ENCODE assay signal across 15 mouse cellular contexts in the genomic region with DNA sequence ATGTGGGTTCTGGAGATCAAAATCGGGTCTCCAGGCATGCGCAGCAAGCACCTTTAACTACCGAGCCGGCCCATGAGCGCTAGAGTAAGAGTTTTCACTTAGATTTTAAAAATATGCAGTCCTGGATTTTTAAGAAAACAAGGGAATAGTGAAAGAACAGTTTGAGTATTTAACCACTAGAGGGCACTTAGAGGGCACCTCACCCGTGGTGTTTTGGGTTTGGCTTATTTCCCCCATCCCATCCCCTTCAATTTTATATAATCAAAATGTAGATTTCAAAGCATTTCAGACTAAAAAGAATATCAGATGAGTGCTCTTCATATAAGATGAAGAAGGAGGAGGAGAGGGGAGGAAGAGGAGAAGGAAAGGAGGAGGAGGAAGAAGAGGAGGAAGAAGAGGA. TPM values are rescaled to one million over a fixed set of nuclear protein-coding genes. Genes with fewer than 3 reads are reported as not detected.
DNase-seq lines count a peak whose midpoint lies in the region; ATAC-seq and TF ChIP-seq lines count a peak whose summit lies in the region.
"Had no signal": no experiment of that assay in that cellular context is flagged by ENCODE, and none has a peak within 500 bp of the region (broad histone marks: within the 10 kb centered on the region; RNA-seq: fewer than 3 reads in every experiment).

No protein-coding gene starts in this region.

- H3K27ac ChIP-seq in forebrain, embryonic 14.5 days (ENCODE audit: low read depth, low read length) = no peak overlapping the region
- no peak overlapping the region for H3K27ac ChIP-seq in forebrain, embryonic 16.5 days (ENCODE audit: low read length)
- H3K27ac ChIP-seq in liver, adult 2 months (replicated peaks; ENCODE audit: insufficient read depth, low read depth, low read length) = no peak overlapping the region
- no peak overlapping the region for H3K27ac ChIP-seq in liver, embryonic 12.5 days
- H3K27ac ChIP-seq: heart, embryonic 15.5 days; stomach, embryonic 15.5 days had no signal

- peak; percentile 56 for DNase-seq in forebrain, embryonic 14.5 days (ENCODE audit: low spot score)
- no peak for DNase-seq in liver, adult 2 months (ENCODE audit: extremely low read depth, low read depth, low spot score)
- DNase-seq in Patski (ENCODE audit: low read depth, low spot score) = no peak
- no peak for DNase-seq in kidney, postnatal 10 days
- DNase-seq: adrenal gland, postnatal 14 days; cerebellum, adult 9-11 months; kidney, adult 11 months; lung, postnatal 10 days had no signal

- TF ChIP-seq CTCF in liver, adult 2 months (IDR thresholded peaks at IDR 0.05; ENCODE audit: low read depth, low read length) = 0 out of 2 replicates have a peak, but pooled peaks have one; percentile 18
- TF ChIP-seq CTCF in Patski (IDR thresholded peaks at IDR 0.05) = peak; percentile 69

- H3K4me1 ChIP-seq in forebrain, embryonic 14.5 days (ENCODE audit: control insufficient read depth, insufficient read depth, low read length) = no peaks in the 10 kb centered on the region
- no peaks in the 10 kb centered on the region for H3K4me1 ChIP-seq in forebrain, embryonic 16.5 days (replicated peaks; ENCODE audit: control insufficient read depth, insufficient read depth, low read length)
- no peaks in the 10 kb centered on the region for H3K4me1 ChIP-seq in liver, adult 2 months (ENCODE audit: control insufficient read depth, insufficient read depth, low read length)
- H3K4me1 ChIP-seq in liver, embryonic 12.5 days = no peaks in the 10 kb centered on the region
- H3K4me1 ChIP-seq: heart, embryonic 15.5 days; stomach, embryonic 15.5 days had no signal

- no peaks in the 10 kb centered on the region for H3K79me2 ChIP-seq in liver, adult 2 months (ENCODE audit: control insufficient read depth, insufficient read depth, low read length)
- H3K79me2 ChIP-seq in myocyte (ENCODE audit: control insufficient read depth, insufficient read depth) = no peaks in the 10 kb centered on the region

- TF ChIP-seq POLR2A in liver, adult 2 months (IDR thresholded peaks at IDR 0.05; ENCODE audit: extremely low read depth, insufficient read depth, low read length) = no peak
- no peak for TF ChIP-seq POLR2A in myocyte (IDR thresholded peaks at IDR 0.05; ENCODE audit: insufficient read length, low read depth)

- ATAC-seq in forebrain, embryonic 14.5 days = no peak
- ATAC-seq in forebrain, embryonic 16.5 days = no peak; the same call in 1 of the 2 replicates
- ATAC-seq in liver, embryonic 12.5 days = no peak
- no peak for ATAC-seq in Patski
- no peak for ATAC-seq in activated CD4-positive, CD25-positive, alpha-beta regulatory T cell, adult 4 months

- H3K4me2 ChIP-seq in forebrain, embryonic 14.5 days (ENCODE audit: low read length) = no peak overlapping the region
- no peak overlapping the region for H3K4me2 ChIP-seq in forebrain, embryonic 16.5 days (ENCODE audit: low read length)
- no peak overlapping the region for H3K4me2 ChIP-seq in liver, embryonic 12.5 days
- peak overlapping the region; percentile 60 for H3K4me2 ChIP-seq in myocyte (ENCODE audit: low read depth)
- H3K4me2 ChIP-seq: heart, embryonic 15.5 days; stomach, embryonic 15.5 days had no signal

- in situ Hi-C loops in Patski (cut with MboI; ENCODE audit: low pct_unique_long_range_greater_than_20kb) = loop anchor here (5.0 kb wide), 2 partner anchors 158 to 323 kb away; a partner anchor contains a TSS

- H3K27me3 ChIP-seq in forebrain, embryonic 14.5 days (replicated peaks; ENCODE audit: control insufficient read depth, insufficient read depth, low read length) = no peaks in the 10 kb centered on the region
- H3K27me3 ChIP-seq in forebrain, embryonic 16.5 days (replicated peaks; ENCODE audit: control insufficient read depth, insufficient read depth, low read length) = no peaks in the 10 kb centered on the region
- H3K27me3 ChIP-seq in liver, adult 2 months (ENCODE audit: control insufficient read depth, insufficient read depth, low read length) = no peaks in the 10 kb centered on the region
- H3K27me3 ChIP-seq in liver, embryonic 12.5 days (replicated peaks) = 0 out of 2 replicates have a peak, but pooled peaks cover under 1% of the 10 kb centered on the region
- H3K27me3 ChIP-seq in Patski = no peaks in the 10 kb centered on the region
- no peaks in the 10 kb centered on the region for H3K27me3 ChIP-seq in myocyte (ENCODE audit: control insufficient read depth, insufficient read depth, insufficient read length)
- H3K27me3 ChIP-seq: heart, embryonic 15.5 days; stomach, embryonic 15.5 days had no signal

- H3K9ac ChIP-seq in forebrain, embryonic 14.5 days (ENCODE audit: low read length) = no peak overlapping the region
- H3K9ac ChIP-seq in forebrain, embryonic 16.5 days (replicated peaks; ENCODE audit: low read depth, low read length) = no peak overlapping the region
- H3K9ac ChIP-seq in liver, adult 2 months (ENCODE audit: low read depth, low read length) = no peak overlapping the region
- H3K9ac ChIP-seq in liver, embryonic 12.5 days = no peak overlapping the region
- H3K9ac ChIP-seq: heart, embryonic 15.5 days; stomach, embryonic 15.5 days had no signal

- no peaks in the 10 kb centered on the region for H3K36me3 ChIP-seq in forebrain, embryonic 14.5 days (ENCODE audit: control insufficient read depth, insufficient read depth, low read length)
- H3K36me3 ChIP-seq in forebrain, embryonic 16.5 days (ENCODE audit: control insufficient read depth, insufficient read depth) = no peaks in the 10 kb centered on the region
- H3K36me3 ChIP-seq in liver, adult 2 months (ENCODE audit: control insufficient read depth, insufficient read depth, low read length) = no peaks in the 10 kb centered on the region
- no peaks in the 10 kb centered on the region for H3K36me3 ChIP-seq in liver, embryonic 12.5 days
- no peaks in the 10 kb centered on the region for H3K36me3 ChIP-seq in myocyte (ENCODE audit: control insufficient read depth, insufficient read depth)
- H3K36me3 ChIP-seq: heart, embryonic 15.5 days; stomach, embryonic 15.5 days had no signal

- 43% methylated on average over 6 of the region's 6 CpGs for WGBS in forebrain, embryonic 14.5 days
- WGBS in forebrain, embryonic 16.5 days = 43% methylated on average over 6 of the region's 6 CpGs
- 27% methylated on average over 6 of the region's 6 CpGs for WGBS in liver, adult 2 months
- WGBS in liver, embryonic 12.5 days (ENCODE audit: insufficient replicate concordance) = 30% methylated on average over 6 of the region's 6 CpGs

- H3K9me3 ChIP-seq in forebrain, embryonic 14.5 days (replicated peaks; ENCODE audit: control insufficient read depth, low read length) = no peaks in the 10 kb centered on the region
- H3K9me3 ChIP-seq in forebrain, embryonic 16.5 days (ENCODE audit: control insufficient read depth, low read length) = no peaks in the 10 kb centered on the region
- H3K9me3 ChIP-seq in liver, embryonic 12.5 days (replicated peaks) = no peaks in the 10 kb centered on the region
- H3K9me3 ChIP-seq: heart, embryonic 15.5 days; stomach, embryonic 15.5 days had no signal

- POLR2A ChIA-PET in Patski (lab: Charles Lee) = interaction anchor here (0.6 kb wide), 1 partner anchor 33 kb away, joined by 3 read pairs; no protein-coding TSS in a partner anchor

- CTCF ChIA-PET in Patski (lab: Charles Lee) = interaction anchor here (1.0 to 1.2 kb wide), 2 partner anchors 21 to 163 kb away, joined by 3 read pairs; no protein-coding TSS in a partner anchor

- no peak overlapping the region for H3K4me3 ChIP-seq in forebrain, embryonic 14.5 days (ENCODE audit: low read depth, low read length)
- H3K4me3 ChIP-seq in forebrain, embryonic 16.5 days (replicated peaks; ENCODE audit: low read length) = no peak overlapping the region
- no peak overlapping the region for H3K4me3 ChIP-seq in liver, adult 2 months (ENCODE audit: insufficient read depth, low read depth, low read length)
- H3K4me3 ChIP-seq in liver, embryonic 12.5 days = no peak overlapping the region
- no peak overlapping the region for H3K4me3 ChIP-seq in myocyte
- H3K4me3 ChIP-seq: erythroblast, embryonic 14.5 days; heart, embryonic 15.5 days; stomach, embryonic 15.5 days had no signal

- H3ac ChIP-seq in myocyte (ENCODE audit: control insufficient read depth, insufficient read length) = no peak overlapping the region

TF ChIP-seq in myocyte, 11 proteins besides CTCF, POLR2A, EP300 and RAD21 (continues in another document):
- TF ChIP-seq MAX (IDR thresholded peaks at IDR 0.05; ENCODE audit: low read depth) (no peak), MYOG (IDR thresholded peaks at IDR 0.05; ENCODE audit: control insufficient read depth in 1 of 3, insufficient read depth in 1 of 3, insufficient read length in 2 of 3, low read depth in 2 of 3) (no peak), USF1 (IDR thresholded peaks at IDR 0.05; ENCODE audit: low read depth) (no peak), MYOD1 (IDR thresholded peaks at IDR 0.05; ENCODE audit: control insufficient read depth in 1 of 3, insufficient read length in 2 of 3, low read depth in 2 of 3) (no peak), POLR2AphosphoS2 (IDR thresholded peaks at IDR 0.05; ENCODE audit: insufficient read length, low read depth) (no peak), TCF3 (IDR thresholded peaks at IDR 0.05; ENCODE audit: insufficient read length, low read depth) (no peak), CEBPB (IDR thresholded peaks at IDR 0.05; ENCODE audit: insufficient read depth, poor library complexity, severe bottlenecking) (no peak), E2F4 (IDR thresholded peaks at IDR 0.05; ENCODE audit: insufficient read depth) (no peak), TCF12 (IDR thresholded peaks at IDR 0.05; ENCODE audit: insufficient read depth, poor library complexity, severe bottlenecking) (no peak)

RNA-seq across cellular contexts. Expression of a gene that starts 22.0 kb away (rescaled TPM):
- 129 and 132 TPM in 2 replicates for polyA plus RNA-seq in forebrain, embryonic 14.5 days (2014; fragmentation: Nextera tagmentation; extraction: Ambion mirVana)
- 132 and 152 TPM in 2 replicates for polyA plus RNA-seq in forebrain, embryonic 16.5 days (2015; fragmentation: Nextera tagmentation; extraction: Ambion mirVana)
- 18.1 and 21.8 TPM in 2 replicates for total RNA-seq in liver, adult 2 months (2014; rRNA removed)
- polyA plus RNA-seq in liver, adult 2 months (2012; rRNA removed) = 1.5 and 1.7 TPM in 2 replicates
- 95.2 and 98.9 TPM in 2 replicates for polyA plus RNA-seq in liver, embryonic 12.5 days (2016; fragmentation: Nextera tagmentation; extraction: Ambion mirVana)
- polyA plus RNA-seq in Patski (2021) (50.6 TPM), myocyte (2012; fragmentation: generic; extraction: Trizol) (5.5 TPM)
- 100 to 1,000 TPM; 173 to 228 TPM for polyA plus RNA-seq in activated CD4-positive, CD25-positive, alpha-beta regulatory T cell, adult 4 months (2017; shearing (Covaris generic))

RNA-seq across cellular contexts. Expression of a gene that starts 25.6 kb away (rescaled TPM):
- 1.9 and 3.1 TPM in 2 replicates for polyA plus RNA-seq in forebrain, embryonic 14.5 days (2014; fragmentation: Nextera tagmentation; extraction: Ambion mirVana)
- polyA plus RNA-seq in forebrain, embryonic 16.5 days (2015; fragmentation: Nextera tagmentation; extraction: Ambion mirVana) = 3.0 and 4.0 TPM in 2 replicates
- 56.1 and 56.8 TPM in 2 replicates for total RNA-seq in liver, adult 2 months (2014; rRNA removed)
- polyA plus RNA-seq in liver, adult 2 months (2012; rRNA removed) = 107 and 154 TPM in 2 replicates
- 14.2 and 14.3 TPM in 2 replicates for polyA plus RNA-seq in liver, embryonic 12.5 days (2016; fragmentation: Nextera tagmentation; extraction: Ambion mirVana)
- polyA plus RNA-seq in Patski (2021) = 1.6 TPM
- polyA plus RNA-seq in myocyte (2012; fragmentation: generic; extraction: Trizol) = under 0.01 TPM
- polyA plus RNA-seq in activated CD4-positive, CD25-positive, alpha-beta regulatory T cell, adult 4 months (2017; shearing (Covaris generic)) = under 1 TPM in 1 of 2 experiments, not detected in 1; 0.06 TPM
